Mouse (Mus musculus) 3T3-L1 (cell line): ENCODE data around the gene Cdc42ep3.

ENCODE experiments used
- DNase-seq: peaks from one replicate; pipeline ENCODE4 v3.0.0-alpha.2; 2015; ENCODE audit warnings: low read depth, low spot score

Gene Cdc42ep3

DNA sequence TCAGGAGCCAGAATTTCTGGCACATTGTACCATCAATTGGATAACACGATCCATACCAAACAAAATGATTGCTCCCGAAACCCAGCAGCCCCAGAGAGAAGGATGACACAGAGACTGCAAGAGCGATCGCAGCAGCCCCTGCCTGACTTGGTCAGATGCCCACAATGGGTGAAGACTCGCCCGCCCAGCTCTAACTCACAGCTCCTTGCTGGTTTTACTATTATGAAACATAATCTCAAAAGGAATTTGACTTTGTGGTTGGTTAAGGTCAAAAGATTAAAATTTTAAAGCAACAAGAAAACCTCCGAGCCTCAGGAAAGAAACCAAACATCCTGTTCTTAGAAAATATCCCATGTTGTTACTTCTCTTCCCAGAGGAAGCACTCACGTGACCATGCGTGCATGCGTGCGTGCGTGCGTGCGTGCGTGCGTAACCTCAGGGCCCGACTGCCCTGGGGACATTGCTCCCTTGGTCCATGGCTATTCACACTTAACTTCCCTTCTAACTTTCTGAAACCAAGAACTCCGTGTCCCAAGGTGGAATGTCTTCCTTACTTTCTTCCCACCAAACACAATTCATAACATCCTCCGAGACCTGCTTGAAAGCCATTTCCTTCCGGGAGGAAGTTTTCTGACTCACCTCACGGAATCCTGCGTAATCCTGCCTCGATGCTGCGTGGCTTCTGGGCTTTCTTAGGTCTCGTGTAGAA lies 9.7 kb downstream of the Cdc42ep3 start:
- DNase-seq, result peak; percentile 79

DNA sequence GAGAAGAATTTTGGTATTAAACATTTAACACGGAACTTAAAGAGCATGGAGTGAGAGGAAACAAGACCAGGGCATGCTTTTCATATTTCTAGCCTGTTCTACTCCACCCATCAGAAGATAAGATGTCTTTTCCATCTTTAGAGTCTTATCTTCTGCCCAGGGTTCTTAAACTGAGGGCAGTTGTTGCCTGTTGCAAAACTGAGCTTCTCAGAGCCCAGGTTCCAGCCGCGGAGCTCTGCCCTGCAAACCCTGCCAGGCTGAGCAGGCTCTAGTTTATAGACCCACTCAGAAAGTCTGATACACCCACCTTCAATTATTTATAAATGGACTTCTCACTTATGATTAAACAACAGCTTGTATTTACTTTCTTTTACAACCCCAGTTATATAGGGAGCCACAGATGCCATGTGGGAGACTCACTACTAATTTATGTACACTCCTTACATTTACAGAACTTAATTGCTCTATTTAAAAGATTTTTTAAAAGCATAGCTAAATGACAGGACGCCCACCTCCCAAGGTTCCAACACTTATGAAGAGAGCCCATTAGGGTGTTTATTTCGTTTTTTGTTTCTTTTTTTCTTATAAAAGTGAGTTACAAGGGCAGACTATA lies 11.5 kb downstream of the Cdc42ep3 start:
- no peak for DNase-seq

DNA sequence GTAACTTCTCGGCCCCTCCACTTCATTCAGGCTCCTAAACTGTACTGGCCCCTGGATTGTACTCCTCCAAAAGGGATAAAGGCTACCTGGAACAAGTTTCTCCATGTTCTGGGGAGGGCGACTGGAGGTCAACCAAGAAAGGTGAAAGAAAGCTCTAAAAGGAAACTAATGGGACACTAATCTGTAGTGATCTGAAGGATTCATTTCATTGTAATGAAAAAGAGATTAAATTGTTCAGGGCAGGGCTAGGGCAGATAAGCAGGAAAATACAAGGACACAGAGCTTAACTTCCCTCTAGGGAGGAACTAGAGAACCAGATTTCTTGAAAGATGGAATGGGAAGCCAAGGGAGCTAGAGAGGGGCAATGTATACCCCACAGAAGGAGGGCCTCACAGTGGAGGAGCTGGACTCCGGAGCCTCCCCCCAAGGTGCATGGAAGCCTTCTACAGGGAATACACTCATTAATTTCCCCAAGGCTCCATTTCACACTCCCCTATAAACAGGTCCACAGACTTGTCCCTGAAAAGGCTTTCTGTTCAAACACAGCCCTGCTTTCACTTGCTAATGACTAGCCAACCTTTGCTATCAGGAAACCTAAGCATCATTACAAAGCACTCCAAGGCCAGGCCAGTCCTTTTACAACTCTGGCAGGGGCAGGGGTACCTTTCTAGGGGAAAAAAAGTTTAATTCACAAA lies 12.1 kb downstream of the Cdc42ep3 start:
- no peak for DNase-seq

DNA sequence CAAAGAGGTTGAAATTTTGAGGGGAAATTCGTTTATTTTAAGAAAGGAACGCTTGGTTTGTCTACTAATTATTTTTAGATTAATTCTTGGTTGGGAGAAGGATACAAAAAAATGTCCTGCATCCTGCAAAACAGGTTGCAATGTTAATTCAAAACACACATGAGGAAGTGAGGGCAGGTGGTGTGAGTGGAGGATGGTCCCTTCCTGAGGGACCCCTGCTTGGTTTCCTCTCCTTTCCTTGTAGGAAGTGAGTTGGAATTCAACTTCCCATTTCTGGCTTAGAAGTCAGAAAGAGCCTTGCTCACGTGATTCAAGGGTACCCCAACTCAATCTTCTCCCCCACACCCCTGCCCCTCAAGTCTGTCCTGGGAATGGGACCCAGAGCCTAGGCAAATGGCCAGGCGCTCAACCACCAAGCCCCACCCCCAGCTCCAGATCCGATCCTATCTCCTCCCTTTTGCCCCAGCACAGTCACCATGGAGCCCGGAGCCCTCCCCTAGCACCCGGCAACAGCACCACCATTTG lies 12.9 kb downstream of the Cdc42ep3 start:
- DNase-seq, result no peak

DNA sequence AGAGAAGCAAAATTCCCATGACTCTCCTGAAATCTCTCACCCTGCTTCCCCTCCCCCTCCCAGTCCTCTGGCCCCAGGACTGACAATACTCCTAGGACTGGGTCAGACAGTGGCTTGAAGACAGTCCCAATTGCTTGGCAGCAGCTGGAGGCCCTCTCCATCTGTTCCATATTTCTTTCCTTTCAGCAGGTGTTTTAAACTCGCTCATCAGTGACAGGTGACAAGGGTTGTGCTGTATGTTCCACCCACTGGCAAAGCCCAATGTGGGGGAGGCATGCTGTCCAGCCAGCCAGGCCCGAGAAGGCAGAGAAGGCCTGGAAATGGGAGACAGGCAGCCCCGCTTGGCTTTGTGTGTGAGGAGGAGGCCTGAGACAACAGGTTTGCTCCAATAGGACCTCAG lies 17.4 kb downstream of the Cdc42ep3 start:
- DNase-seq, result no peak

DNA sequence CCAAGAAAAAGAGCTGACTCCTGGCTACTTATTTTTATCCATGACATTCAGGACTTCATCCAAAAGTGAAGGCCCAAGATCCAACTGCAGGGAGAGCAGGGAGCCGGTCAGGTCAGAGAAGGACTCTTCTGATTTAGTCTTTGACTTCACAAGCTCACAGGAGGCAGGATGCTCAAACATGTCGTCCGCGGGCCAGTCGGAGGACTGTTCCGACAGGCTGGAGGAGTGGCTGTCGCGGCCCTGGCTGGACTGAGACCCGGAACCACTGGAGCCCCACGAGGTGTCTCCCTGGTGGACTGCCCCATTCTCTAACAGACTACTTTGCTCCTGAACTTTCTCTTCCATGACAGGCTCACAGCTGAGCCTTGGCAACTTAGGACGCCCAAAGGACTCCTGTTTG lies 20.2 kb downstream of the Cdc42ep3 start:
- DNase-seq, result no peak

DNA sequence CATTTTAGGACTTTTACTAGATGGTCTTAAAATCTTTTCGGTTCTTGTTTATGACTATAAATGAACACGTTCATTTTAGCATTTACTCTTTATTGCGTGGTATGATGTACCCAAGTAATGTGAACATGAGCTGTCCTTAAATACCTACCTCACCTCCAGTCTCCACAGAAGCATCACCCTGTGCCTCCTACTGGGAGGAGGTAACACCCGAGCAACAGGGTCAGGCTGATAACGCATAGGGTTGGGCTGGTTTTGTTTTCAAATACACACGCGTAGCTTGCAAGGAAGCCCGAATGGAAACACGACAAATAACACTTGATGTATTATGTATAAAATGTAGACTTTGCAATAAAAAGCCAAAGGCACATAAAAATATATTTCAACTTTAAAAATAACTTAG lies 21.2 kb downstream of the Cdc42ep3 start:
- no peak for DNase-seq

DNA sequence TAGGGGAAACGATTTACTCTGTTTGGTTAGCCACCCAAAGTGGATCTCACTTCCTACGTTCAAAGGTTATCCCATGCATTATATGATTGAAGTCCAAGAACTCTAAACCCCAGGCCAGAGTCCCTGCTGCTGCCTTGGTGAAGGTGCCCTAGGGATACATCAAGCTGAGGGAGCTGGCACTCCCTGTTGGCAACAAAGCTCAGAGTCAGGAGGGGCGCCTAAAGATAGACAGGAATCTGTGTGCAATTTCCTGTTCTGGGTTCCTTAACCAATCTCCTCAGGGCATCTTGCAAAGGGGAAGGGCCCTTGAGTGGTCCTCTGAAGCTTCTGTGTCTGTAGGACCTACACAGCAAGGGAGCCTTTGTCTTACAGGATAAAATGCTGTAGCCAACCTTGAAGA lies 22.0 kb downstream of the Cdc42ep3 start:
- no peak for DNase-seq

DNA sequence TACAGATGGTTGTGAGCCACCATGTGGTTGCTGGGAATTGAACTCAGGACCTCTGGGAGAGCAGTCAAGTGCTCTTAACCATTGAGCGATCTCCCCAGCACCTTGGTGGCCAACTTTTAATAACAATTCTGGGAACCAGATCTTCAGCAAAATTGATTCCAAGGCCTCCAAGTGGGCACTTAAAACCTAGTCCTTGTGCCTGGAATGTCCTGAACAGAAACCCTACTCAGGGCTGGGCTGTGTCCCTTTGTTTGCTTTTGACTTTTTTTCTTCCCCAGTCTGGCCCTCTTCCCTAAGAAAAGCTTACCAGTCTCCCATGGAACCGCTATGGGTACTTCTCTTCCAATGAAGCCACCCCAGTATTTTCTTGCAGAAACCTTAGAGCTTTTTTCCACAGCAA lies 24.5 kb downstream of the Cdc42ep3 start:
- DNase-seq, result no peak

DNA sequence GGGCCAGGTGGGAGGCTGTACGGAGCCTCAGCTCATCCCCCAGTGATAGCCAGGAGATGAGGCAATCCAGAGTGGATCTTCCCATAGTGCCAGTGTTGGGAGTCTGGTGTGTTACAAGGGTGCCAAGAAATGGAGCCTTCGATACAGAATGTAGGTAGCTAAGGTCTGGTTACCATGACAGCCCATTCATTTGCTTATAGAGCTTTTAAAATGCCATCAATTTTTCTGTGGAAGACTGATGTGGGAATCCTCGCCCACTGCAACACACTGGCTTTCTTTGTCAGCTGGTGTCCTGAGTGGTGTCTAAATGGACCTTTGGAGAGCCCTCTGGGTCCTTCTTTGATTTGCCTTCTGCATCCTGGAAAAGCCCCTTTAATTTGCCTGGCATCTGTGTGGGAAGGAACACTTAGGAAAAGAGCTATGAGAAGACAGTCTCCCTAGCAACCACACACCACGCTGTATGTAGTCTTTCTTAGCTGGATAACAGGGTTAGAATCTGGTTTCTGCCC lies 28.0 kb downstream of the Cdc42ep3 start:
- DNase-seq, result no peak

DNA sequence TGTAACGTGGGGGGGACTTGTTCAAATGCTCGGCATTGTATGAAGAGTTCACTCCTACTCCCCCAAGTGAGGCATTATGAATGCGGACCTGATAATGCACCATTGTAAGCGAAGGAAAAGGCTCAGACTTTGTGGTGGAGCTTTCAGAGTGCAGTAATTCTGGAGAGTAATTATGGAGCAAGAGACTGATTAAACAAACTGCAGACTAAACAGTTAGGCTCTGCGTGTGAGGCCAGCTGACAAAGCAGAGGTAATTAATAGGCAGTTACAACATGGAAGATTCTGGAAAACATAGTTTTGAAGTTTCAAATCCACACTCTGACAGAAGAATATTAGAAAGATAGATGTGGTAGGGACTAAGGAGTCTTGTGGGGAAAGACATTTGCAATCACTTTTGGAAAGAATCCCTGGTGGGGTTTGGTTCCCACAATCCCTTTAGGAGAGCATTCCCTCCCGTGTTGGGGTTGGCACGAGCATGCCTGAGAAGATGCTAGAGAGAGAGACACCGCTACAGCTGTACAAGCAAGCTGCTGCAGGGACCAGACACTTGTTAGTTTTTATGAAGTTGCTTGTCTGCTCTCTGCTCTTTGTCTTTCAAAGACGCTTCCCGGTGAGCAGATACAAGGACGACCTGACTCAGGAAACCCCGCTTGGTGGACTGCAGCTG lies 37.7 kb downstream of the Cdc42ep3 start:
- DNase-seq, result no peak

DNA sequence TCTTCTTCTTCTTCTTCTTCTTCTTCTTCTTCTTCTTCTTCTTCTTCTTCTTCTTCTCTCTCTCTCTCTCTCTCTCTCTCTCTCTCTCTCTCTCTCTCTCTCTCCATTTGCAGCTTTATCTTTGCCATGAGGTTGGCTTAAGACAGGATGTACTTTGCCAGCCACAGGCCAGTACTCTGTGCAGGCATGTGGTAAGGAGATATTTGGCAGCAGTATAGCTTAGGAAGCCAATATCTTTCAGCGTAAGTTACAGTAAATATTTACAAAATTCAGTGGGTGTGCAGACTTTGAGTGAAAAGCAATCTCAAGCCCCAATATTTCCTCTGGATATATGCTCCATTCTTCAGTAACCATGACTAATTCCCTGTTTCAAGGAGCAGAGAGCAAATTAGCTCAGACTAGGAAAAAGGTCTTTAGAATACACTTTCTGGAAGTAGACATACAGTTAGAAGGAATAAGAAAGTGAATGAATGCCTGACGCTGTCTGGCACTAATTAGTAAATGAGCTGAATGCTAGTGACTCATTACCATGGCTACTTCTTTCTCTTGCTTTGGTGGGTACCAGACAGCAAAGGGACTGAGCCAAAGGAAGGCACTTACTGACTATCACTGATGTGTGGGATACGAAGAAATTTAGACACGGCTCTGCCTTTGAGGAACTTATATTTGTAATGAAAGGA lies 39.3 kb downstream of the Cdc42ep3 start:
- DNase-seq, result peak; percentile 8

DNA sequence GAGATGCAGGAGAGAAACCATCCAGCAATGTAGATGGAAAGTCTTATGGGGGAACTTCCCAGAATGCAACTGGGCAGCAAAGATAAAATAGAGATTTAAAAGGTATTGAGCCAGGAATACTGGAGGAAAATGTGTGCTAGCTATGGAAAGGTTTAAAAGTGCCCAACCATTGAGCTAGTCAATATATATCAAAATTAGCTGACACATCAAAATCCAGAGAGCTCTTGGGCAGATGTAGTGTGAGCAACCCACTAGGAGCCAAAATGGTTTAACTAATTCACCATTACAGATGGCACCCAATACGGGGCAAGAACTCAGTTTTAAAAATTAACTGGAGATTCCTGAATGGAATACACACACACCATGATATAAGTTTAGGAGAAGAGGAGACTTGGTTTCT lies 44.4 kb downstream of the Cdc42ep3 start:
- DNase-seq, result no peak

DNA sequence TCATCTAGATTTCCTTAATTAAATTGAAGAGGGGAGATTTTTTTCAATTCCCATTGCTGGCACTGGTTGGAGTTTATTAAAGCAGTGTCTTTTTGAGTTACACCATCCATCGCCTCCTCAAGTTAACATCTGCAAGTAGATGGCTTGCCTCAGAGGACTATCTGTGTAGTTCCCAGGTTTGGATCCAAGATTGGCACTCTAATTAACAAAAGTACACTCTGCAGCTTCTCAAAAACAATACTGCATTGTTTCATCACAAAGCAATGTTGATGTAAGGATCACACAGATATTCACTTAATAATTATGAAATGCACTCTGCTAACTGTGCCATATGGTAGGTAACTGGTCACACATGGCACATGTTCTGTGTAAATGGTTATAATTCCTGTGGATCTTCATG lies 45.4 kb downstream of the Cdc42ep3 start:
- DNase-seq, result no peak

DNA sequence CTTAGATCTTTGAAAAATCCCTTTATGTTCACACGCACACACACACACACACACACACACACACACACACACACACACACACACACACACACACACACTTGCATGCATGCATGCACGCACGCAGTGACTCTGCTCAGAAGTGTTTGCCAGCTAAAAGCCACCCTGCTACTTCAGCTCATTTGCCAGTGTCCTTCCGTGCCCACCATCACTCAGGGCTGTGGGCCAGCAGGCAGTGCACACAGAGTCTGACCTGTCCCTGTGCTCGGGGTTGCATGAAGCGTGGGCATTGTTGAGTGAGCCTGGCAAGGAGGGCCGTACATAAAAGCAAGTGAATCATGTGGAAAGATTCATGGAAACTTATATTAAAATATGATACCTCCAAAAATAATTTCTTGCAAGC lies 49.2 kb downstream of the Cdc42ep3 start:
- DNase-seq, result no peak

DNA sequence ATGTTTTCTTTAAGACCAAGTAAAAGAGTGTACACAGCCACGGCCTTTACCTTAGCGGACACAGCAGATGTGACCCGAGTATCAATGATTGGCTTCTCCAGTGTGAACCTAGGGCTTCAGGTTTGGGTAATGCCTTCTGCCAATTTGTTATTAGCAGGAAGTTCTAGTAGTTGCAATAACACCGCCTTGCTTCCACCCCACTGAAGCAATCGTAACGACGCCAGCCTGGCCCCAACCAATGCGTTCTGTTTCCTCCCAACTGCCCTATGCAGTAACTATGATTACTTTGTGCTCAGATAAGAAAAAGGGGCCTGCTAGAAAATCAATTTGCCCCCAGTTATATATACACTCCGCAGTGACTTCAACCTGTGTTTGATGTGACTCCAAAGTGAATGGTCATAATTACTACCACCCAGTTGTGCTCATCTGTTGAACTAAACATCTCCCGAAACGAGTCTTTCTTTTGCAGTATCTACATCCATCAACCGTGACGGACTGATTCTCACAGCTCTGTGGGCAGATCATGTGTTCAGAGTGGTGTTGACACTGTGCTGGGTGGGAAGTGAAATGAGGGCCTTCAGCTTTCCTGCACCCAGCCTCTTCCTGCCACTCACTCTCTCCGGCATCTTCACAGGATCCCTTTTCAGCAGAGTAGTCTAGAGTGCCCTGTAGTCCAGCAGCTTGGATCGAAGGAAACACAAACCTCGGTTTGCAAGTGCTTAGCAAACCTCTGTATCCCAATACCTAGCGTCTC lies 51.0 kb downstream of the Cdc42ep3 start:
- no peak for DNase-seq

DNA sequence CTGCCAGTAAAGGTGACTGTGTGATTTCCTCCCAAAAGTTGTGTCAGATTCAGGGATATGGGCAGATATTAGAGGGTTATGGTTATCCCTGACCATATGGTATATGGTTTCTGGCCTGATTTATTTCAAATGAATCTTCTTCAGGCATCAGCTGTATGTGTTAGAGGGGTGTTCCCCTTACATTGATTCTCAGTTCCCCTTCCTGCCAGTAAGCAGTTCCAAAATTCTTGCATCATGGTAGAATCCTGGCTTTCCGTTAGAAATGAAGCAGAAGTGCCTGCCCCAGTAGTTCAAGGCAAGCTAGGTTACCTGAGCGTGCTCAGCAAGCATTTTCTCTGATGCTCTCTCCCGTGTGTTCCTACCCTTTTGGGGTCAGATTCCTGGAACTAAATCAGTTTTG lies 51.7 kb downstream of the Cdc42ep3 start:
- DNase-seq, result no peak

DNA sequence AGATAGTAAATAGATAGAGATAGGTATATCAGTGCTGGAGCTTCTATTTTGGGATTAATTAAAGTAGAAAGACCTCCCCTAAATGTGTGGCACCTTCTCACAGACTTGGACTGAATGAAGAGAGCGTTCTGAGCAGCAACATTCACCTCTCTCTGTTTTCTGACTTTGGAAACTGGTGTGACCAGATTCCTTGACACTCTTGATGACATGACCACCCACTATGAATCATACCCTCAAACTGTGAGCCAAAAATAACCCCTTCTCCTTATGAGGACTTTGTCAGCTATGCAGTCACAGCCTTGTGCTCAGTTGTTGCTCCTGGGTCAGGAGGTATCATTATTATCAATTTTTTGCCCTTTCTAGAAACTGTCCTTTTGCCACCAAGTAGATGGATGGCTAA lies 55.0 kb downstream of the Cdc42ep3 start:
- peak; percentile 41 for DNase-seq

DNA sequence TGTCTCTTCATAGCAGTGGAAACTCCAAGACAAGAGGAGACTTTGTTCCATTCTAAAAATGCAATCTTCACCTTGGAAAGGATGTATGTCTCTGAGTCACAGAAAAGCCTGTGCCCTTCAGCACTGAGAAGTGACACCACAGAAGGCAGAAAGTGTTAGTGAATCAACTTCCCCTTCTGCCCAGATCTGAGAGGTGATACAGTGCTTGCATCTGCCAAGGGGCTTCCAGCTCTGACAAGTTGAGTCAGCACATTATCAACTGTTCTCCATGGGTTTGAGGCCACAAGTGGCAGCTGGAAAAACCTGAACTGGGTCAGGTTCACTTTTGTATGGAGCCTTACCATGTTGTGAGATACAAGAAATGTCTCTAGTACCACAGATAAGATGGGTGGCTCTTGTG lies 55.9 kb downstream of the Cdc42ep3 start:
- DNase-seq, result peak; percentile 73

DNA sequence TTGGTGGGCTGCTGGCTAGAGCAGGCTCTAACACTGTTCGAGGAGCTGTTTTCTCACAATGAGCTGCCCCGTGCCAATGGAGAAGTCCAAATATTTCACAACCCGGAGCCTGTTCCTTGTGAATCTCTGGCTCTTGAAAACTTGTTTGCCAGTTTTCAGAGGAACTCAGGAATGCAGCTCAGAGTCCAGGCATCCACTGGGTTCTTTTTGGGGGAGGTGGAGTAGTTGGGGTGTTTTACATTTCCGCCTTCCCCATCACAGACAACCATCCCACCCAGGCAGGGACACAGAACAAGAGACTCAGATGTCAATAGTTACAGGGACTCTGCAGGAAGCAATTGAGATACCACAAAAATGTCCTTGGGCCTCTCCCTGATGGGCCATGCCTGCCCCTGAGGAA lies 59.0 kb downstream of the Cdc42ep3 start:
- DNase-seq, result peak; percentile 62

DNA sequence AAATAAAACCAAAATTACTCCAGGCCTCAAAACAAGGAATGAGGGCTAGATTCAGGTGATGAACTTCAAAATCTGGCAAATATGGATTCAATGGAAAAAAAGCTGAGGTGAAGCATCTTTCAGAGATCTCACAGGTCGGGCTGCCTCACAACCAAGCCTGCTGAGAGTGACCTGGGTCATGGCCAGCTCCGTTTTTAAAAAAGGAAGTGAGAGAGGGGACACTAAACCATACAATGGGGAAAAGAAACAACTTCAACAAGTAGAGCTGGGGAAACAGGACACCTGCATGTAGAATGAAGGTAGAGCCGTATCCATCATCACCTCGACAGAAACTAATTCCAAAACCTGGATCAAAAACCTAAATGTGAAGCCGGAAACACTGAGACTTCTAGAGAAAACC lies 63.2 kb downstream of the Cdc42ep3 start:
- no peak for DNase-seq
